Mouse (Mus musculus): ENCODE data around the gene Ccdc88c.

The Ccdc88c gene

DNA sequence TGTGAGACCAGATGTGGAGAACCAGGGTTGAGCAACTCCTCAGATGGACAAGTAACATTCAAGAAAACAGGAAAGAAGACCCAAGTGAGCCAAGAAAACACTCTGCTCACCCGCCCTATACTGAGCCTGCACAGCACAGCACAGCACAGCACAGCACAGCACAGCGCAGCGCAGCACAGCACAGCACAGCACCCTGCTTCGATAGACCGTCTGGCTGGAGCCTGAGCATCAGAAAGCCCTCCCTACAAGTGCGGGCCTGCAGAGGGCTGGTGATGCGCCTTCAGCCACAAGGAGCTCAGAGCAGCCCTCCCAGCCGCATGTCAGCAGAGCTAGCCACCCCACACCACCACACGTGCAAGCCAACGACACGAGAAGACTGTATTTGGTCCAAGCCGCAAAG is 61.5 kb downstream of the Ccdc88c start:
- DNase-seq (ENCODE audit: low spot score in 2 of 2) = no peak

DNA sequence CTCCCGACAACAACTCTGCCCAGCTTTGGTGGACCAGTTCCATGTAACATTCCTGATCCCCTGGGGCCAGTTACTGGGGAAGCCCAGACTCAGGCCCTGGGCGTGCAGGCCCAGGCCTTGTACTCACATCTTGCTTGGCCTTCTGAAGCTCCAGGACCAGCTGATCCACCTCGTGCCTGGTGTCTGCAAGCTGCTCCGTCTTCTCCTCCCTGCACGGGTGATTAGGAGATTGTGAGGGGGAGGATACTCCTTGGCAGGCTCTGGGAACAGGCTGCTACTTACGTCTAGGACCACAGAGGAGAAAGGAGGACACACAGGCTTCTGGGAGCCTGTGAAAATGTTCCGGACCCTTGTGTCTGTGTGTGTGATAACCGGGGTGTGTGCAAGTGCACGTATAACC is 62.6 kb downstream of the Ccdc88c start:
- peak in 1 of 2 experiments; percentile 25 for DNase-seq (ENCODE audit: low spot score in 2 of 2)

DNA sequence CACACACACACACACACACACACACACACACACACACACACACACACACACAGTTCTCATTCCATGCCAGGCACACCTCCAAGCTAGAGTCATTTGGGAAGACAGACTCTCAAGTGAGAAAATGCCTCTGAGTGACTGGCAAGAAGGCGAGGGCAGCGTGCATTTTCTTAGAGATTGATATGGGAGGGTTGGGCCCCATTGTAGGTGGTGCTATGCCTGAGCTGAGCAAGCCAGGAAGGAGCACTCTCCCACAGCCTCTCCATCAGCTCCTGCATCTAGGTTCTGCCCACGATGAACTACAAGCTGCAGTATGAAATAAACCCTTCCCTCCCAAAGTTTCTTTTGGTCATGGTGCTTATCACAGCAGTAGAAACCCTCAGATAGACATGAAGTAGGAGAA is 63.6 kb downstream of the Ccdc88c start:
- no peak for DNase-seq (ENCODE audit: low spot score in 2 of 2)

DNA sequence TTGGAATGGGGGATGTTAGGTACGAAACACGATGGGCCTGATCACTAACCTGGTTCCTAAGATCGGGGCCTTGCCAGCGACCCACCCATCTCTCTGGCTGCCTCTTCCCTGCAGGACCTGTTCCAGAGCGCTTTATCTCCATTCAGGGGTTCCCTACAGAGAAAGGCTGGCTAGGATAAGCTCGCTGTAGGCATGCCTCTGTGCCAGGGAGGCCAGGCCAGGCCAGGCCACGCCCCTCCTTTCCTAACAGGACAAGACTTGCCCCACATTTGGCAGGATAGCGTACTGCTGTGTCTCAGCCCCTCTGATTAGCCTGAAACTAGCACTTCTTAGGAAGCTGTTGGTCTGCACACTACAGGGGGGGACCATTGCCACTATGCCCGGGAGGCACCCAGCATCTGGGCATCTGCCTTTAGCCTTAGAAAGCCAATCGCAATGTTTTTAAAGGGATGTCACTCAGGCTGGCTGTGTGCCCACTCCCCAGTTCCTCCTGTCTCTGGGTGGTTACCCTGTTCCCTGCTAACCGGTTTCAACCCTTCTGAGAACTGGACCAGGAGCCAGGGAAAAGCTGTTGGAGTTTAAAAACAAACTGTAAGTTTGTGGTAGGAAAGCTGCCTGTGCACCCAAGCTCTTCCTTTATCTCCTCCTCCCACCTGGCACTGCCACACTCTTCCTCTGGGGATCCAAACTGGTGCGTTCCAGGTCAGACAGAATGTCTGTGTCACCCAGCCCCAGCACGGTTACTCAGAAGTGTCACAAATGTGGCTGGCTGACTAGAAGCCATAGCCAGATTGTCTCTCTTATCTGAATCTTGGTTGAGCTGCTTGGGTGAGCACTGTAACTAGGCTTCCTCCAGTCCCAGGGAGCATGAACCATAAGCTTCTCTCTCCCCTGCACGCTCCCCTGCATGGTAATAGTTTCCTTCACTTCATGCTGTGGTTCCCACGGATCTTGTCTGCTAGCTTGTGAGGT is 69.9 kb downstream of the Ccdc88c start:
- peak; percentile 24 to 69 for DNase-seq (ENCODE audit: low spot score in 2 of 2)

DNA sequence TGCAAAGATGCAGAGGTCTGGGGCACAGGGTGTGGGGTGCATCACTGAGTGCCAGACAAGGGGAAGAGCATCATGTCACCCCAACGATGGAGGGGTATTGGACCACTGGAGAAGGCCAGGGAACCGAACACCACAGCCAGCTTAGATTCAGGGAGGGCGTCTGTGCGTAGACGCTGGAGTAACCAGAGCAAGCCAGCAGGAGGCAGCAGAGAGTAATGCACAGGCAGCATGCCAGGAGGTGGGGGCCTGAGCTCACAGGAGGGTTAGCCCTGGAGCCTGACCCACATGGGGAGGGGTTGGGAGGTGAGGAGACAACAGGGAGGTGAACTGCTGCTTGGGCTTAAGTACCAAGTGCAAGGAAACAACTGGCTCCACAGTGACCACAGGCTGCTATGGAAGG is 70.8 kb downstream of the Ccdc88c start:
- peak; percentile 48 to 76 for DNase-seq (ENCODE audit: low spot score in 2 of 2)

DNA sequence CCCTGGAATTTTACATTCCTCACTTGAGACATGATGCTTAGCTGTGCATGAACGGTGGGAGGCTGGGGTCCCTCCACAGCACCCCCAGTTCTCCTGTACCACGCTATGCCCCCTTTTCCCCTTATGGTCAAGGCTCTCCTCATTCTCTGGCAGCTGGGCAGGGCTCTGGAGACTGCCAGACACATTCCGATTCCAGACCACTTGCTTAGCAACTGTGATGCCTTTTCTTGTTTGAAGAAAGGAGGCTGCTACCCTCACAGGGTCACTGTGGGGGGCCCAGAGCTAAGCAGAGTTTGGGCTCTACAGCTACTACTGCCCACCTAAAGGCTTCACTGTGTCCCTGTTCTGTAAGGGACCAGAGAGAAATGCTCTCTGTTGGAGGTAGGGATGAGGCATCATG is 71.6 kb downstream of the Ccdc88c start:
- no peak for DNase-seq (ENCODE audit: low spot score in 2 of 2)

DNA sequence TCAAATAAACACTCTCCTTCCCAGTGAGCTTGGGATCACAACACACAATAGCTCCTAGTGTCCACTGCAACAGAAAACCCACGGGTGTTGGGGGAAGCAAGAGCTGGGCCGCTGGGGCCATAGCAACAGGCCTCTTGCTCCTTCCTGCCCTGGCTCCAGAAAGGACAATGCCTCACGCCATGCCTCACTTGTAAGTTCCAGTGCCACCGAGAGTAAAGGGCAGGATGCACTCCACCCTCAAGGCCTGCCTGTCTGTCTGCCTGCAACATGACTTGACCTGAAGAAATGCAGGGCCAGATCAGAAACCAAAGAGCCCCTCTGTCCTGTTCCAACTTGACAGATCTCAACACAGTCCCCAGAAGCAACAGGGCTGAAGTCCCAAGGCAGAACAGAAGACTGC is 72.0 kb downstream of the Ccdc88c start:
- no peak for DNase-seq (ENCODE audit: low spot score in 2 of 2)

DNA sequence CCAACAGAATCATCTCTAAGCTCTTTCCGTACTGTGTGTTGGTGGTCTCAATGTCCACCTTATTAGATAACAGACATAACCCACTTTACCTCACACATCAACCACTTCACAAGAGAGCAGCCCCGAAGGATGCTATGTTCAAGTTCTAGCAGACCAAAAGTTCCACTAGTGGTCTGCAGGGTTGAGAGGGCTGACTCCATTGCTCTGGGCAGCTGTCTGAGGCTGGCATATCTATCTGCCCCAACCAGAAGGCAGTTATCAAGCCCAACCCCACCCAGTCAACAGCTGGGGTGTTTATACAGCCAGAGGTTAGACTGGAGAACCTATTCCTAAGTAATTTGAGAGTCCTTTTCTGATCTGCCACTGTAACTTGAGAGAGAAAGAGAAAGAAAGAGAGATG is 72.8 kb downstream of the Ccdc88c start:
- no peak for DNase-seq (ENCODE audit: low spot score in 2 of 2)

DNA sequence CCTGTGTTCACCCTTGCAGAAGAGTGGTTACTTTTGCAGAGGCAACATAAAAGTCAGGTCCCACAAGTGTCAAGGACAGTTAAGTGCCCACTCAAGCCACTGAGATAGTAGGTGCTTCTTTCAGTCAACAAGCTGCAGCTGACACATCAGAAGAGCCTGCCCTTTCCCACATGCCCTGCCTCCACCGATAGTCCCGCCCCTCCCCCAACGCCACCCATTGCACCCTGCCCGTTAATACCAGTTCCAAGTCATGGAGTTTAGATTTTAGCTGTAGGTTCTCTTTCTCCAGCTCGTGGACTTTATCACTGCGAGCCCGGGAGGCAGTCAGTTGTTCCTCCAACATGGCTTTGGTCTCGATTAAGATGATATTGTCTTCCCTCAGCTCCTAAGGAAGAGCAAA is 74.9 kb downstream of the Ccdc88c start:
- no peak for DNase-seq (ENCODE audit: low spot score in 2 of 2)

DNA sequence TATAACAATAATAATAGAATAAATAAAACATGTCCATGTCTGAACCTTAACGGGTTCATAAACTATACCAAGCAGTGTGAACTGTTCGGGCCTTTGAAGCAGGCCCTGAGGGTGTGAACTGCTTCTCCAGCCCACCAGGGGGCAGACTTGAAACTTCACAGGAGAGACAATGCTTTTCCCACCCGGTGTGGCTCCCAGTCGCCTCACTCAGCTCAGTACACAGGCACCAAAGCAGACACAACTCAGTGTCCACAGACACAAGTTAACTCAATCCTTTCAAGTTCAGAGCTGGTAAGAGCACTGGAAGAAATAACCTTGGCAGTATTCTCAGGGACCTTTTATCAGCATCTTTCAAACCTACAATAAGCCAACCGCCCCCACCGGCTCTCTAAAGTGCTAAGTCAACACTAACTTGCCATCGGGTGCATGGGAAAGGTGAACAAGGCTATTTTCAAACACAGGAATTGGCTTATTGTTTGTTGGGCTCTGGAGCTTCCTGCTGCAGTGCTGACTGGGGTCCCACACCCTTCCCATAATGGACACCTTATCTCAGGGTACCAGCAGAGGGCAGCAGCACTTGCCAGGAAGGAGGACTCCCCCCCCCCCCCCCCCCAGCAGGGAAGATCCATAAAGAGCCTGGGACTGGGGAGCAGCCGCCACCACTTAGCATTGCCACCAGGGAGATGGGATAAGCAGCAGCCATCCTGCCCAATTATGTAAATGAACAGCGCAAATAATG is 76.5 kb downstream of the Ccdc88c start:
- DNase-seq (ENCODE audit: low spot score in 2 of 2) = peak; percentile 50 to 61

DNA sequence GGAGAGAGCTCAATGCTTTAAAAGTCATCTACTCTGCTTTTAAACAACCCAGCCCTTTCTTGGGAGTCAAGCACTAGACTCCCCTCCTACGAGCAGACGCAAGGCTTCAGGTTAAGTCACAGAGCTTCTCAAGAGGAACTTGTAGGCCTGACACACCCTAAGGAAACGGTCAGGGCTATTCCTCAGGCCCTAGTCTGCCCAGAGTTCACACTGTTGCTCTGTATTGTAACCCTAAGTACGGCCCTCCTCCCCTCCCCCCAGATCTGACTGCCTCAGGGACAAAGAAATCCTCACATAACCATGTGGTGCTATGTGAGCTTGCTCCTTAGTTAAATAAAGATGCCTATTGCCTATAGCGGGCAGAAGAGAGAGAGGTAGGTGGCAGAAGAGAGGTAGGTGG is 79.7 kb downstream of the Ccdc88c start:
- no peak for DNase-seq (ENCODE audit: low spot score in 2 of 2)

DNA sequence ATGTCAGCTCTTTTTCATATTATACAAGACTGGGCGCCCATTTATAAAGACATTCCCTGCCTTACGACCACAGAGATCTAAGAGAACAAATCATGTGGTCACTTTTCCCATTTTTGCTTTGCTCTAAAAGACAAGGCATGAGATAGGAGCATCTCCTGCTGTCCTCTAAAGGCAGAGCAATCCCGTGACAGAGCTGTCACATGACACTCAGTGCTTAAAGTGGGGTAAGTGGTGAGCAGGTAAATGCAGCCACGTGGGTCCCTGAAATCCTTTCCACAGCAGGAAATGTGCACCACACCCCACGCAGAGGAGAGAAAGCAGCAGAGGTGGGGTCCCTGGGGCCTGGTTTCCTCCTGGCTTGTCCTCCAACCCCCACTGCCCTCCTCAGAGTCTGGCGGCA is 80.8 kb downstream of the Ccdc88c start:
- DNase-seq (ENCODE audit: low spot score in 2 of 2) = no peak

DNA sequence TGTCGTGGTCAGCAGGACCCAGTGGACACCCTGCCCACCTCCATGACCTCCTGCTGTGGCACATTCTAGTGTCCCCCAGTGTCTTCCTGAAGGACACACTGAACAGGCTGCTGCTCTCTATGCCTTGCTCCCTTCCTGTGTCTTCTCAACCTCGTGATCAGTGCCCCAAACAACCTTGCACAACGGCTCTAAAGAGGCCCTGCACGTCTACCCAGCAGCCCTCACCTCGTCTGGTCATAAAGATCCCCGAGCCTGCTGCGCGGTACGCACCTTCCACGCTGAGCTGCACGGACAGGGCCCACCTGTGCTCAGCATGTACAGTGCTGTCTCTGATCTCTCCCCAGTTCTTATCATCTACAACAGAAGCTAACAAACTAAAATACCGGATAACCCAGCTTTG is 82.9 kb downstream of the Ccdc88c start:
- no peak for DNase-seq (ENCODE audit: low spot score in 2 of 2)

DNA sequence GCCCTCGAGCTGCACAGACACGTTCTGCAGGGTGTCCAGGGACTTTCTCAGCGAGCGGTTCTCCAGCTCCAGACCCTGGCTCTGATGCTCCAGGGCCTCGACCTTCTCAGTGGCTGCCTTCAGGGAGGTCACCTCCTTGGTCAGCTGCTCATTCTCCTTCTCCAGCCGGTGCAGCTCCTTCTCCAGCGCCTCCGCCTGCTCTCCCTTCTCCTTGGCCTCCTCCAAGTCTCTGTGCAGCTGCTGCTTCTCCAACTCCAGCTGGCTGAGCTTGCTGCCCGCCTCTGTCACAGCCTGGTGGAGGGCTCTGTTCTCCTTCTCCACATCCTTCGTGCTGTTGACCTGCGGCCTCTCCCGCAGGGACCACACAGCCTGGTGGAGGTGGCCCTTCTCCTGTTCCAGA is 83.4 kb downstream of the Ccdc88c start:
- DNase-seq (ENCODE audit: low spot score in 2 of 2) = no peak

DNA sequence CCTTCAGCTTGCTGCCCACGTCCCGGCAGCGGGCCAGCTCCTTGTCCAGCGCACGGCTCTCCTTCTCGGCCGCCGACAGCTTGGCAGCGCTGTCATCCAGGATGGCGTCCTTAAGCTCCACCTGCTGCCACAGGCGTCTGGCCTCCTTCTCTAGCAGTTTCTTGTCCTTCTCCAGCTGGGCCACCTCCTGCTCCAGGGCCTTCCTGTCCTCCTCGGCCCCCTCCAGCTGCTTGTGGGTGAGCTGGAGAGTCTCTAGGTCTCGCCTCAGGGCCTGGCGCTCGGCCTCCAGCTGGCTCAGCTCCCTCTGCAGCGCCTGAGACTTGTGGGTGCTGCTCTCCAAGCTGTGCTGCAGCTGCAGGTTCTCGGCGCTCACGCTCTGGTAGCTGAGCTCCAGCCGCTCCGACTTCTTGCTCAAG is 83.9 kb downstream of the Ccdc88c start:
- DNase-seq (ENCODE audit: low spot score in 2 of 2) = no peak

DNA sequence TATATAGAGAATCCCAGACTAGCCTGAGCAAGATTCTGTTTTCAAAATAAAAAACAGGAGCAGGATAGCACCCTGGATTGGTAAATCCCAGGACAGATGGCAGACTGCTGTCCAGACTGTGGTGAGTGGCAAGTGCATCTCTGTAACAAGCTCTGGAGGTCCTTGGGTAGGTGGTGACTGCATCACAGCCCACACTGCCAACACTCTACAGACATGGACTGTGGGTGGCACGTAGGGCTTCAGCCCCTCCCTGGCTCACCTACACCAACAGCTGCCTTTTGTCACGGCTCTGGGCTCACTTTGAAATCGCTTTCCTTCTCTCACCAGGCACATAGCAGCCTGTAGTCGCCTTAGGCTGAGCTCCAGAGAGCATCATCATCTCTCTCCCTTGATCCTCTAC is 85.7 kb downstream of the Ccdc88c start:
- no peak for DNase-seq (ENCODE audit: low spot score in 2 of 2)

DNA sequence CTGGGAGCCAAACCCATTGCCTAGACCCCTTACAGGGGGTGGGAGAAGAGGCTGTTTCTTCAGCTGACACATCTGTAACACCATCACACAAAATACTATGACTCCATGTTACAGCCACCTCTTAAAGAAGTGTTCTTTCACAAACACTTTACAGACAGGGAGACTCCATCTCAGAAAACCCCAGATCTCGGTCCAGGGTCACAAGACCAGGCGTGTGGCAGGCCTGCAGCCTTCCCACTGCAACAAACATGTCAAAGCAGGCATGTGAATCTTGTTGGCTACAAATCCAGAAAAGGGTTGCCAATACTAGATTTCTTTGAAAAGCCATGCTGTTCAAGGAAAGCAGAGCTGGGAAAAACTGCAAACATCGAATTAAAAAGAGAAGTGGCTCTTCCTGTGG is 87.5 kb downstream of the Ccdc88c start:
- no peak for DNase-seq (ENCODE audit: low spot score in 2 of 2)

DNA sequence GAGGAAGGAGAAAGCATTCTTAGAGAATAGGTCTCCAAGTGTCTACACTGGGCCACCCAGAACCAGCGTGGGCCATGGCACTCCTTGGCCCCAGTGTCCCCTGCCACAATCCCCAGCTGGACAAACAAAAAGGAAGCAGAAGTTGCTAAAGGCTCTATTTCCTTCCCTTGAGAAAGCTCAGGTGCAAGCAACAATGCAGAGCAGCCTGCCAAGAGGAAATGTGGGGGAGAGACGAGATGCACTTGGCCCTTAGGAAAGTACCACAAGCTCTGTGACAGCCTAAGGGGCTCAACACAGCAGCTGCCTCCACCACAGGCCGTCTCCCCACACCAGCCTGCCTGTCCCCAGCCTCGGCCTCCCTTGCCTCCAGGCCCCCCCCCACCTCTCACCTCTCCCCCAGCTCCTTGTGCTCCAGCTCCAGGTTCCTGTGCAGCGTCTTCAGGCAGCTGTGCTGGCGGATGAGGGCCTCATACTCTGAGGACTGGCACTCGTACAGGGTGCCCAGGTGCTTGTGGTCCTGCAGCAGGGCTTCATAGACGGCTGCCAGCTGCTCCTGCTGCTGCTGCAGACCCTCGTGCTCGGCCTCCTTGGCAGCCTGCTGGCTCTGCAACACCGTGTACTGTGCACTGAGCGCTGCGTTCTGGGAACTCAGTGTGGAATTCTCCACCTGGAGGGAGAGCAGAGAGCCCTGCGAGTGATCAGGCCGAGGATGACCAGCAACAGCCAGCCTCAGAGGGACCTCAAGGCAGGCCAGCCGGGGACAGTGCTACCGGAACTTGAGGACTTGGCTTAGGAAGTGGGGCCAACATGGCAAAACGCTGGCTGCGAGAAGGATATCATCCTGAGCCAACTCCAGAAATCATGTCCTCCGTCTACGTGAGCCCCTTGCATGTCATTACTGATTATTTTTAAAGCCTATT is 91.2 kb downstream of the Ccdc88c start:
- DNase-seq (ENCODE audit: low spot score in 2 of 2) = no peak

DNA sequence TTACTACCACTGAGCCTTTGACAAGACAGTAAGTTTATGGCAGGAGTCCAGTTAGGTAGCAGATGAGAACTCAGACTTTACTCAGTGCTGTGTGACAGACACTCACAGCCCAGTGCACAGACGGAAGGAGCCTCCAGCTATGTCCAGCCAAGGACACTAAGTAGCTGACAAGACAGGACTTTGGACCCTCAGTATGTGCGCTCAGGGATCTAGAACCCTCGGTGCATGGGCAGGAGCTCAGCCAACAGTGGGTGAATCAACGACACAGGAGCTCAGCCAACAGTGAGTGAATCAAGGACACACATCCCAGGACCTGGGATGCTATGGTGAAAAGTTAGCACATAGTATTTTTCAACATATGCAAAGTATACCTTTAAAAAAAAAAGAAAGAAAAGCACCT is 92.1 kb downstream of the Ccdc88c start:
- no peak for DNase-seq (ENCODE audit: low spot score in 2 of 2)

DNA sequence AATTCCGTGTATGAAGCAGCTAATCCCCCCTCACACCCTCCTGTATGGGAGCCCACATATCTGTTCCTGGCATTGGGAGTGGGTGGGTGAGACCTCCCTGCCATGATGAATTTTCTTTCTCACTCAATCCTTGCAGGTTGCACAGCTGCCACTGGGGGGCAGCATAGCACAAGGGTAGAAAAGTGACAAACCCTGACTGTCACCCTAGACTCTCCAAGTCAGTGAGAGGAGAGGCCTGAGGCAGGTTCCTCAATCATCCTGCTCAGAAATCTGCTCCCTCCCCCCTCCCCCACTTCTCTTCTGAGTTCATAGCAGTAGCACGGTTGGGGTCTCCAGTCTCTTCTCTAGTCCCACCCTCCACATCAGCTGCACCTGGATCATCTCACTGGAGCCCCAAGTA is 92.7 kb downstream of the Ccdc88c start:
- peak; percentile 37 to 55 for DNase-seq (ENCODE audit: low spot score in 2 of 2)

DNA sequence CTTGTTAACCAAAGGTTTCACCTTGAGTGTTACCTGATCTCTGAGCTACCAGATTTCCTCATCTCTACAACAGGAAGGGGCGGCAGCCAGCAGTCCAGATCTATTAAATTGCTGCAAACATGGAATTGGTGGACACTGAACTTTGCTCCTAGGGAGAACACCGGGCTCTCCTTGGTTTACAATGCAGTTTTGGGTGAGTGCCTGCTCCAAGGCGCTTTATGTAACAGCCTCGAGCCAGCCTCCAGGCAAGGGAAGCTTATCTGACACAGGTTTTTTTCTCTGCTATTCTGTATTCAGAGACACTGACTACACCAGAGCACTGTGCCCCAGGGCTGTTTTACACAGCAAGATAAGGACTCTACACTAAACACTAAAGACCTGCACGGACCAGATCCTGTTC is 94.1 kb downstream of the Ccdc88c start:
- no peak for DNase-seq (ENCODE audit: low spot score in 2 of 2)

DNA sequence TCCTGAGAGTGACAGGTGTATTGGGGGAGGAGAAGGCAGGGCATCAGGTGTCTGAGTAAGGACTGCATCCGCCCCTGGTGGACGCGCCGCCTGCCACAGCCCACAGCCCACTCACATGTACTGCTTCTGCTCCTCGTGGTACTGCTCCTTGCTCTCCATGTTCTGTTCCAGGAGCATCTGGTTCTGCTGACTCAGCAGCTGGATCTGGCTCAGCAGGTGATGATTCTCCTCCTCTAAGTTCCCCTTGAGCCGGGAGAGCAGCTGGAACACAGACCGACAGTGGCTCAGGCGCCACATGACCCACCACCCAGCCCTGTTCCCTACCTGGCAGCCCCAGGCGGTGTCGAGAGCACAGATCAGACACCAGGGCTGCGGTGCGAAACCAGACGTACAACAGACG is 97.2 kb downstream of the Ccdc88c start:
- no peak for DNase-seq (ENCODE audit: low spot score in 2 of 2)

All from urinary bladder, adult 18-20 months (tissue).